14 mouse cellular contexts compared by ENCODE assay signal in genomic region chr14:105164793-105165192, GRCm38 (mm10). TPM values are rescaled to one million over a fixed set of nuclear protein-coding genes. Genes with fewer than 3 reads are reported as not detected.
DNase-seq lines count a peak whose midpoint lies in the region; ATAC-seq and TF ChIP-seq lines count a peak whose summit lies in the region.
"Had no signal": no experiment of that assay in that cellular context is flagged by ENCODE, and none has a peak within 500 bp of the region (broad histone marks: within the 10 kb centered on the region; RNA-seq: fewer than 3 reads in every experiment).

No protein-coding gene starts in this region.

- H3K9me3 ChIP-seq in intestine, postnatal 0 days (ENCODE audit: control insufficient read depth): no peaks in the 10 kb centered on the region
- no peaks in the 10 kb centered on the region for H3K9me3 ChIP-seq in forebrain, embryonic 15.5 days
- H3K9me3 ChIP-seq: embryonic facial prominence, embryonic 13.5 days; liver, embryonic 15.5 days; midbrain, embryonic 15.5 days had no signal

- 39% methylated on average over 4 of the region's 4 CpGs for WGBS in intestine, postnatal 0 days
- 55% methylated on average over 4 of the region's 4 CpGs for WGBS in forebrain, embryonic 15.5 days

- H3K9ac ChIP-seq in intestine, postnatal 0 days (ENCODE audit: low read depth, low read length): no peak overlapping the region
- no peak overlapping the region for H3K9ac ChIP-seq in forebrain, embryonic 15.5 days (replicated peaks)
- H3K9ac ChIP-seq: embryonic facial prominence, embryonic 13.5 days; liver, embryonic 15.5 days; midbrain, embryonic 15.5 days had no signal

- no peaks in the 10 kb centered on the region for H3K36me3 ChIP-seq in intestine, postnatal 0 days (ENCODE audit: control insufficient read depth, insufficient read depth)
- H3K36me3 ChIP-seq in forebrain, embryonic 15.5 days: no peaks in the 10 kb centered on the region
- H3K36me3 ChIP-seq: embryonic facial prominence, embryonic 13.5 days; midbrain, embryonic 15.5 days had no signal

- ATAC-seq in intestine, postnatal 0 days: peak; percentile 69
- ATAC-seq in forebrain, embryonic 15.5 days (replicated peaks): no peak
- ATAC-seq: forebrain, embryonic 14.5 days; midbrain, embryonic 15.5 days had no signal

- peak overlapping the region; percentile 62; the same call in 1 of the 2 replicates for H3K27ac ChIP-seq in intestine, postnatal 0 days (ENCODE audit: low read depth, low read length)
- H3K27ac ChIP-seq in forebrain, embryonic 15.5 days (replicated peaks): no peak overlapping the region
- H3K27ac ChIP-seq: embryonic facial prominence, embryonic 13.5 days; liver, embryonic 15.5 days; midbrain, embryonic 15.5 days had no signal

- H3K4me1 ChIP-seq in intestine, postnatal 0 days (replicated peaks; ENCODE audit: control insufficient read depth, insufficient read depth, low read length): 0 out of 2 replicates have a peak, but pooled peaks cover 6% of the 10 kb centered on the region
- H3K4me1 ChIP-seq in forebrain, embryonic 15.5 days: 0 out of 2 replicates have a peak, but pooled peaks cover 9% of the 10 kb centered on the region

- DNase-seq in heart, adult 8-10 months (ENCODE audit: low spot score): peak; percentile 26
- no peak for DNase-seq in heart, postnatal 4 days
- DNase-seq in thymus, postnatal 0 days (ENCODE audit: low spot score): peak; percentile 49
- DNase-seq in thymus, adult 18-20 months: no peak
- DNase-seq in kidney, postnatal 10 days: no peak
- DNase-seq in adrenal gland, postnatal 10 days: no peak
- DNase-seq: cerebellum, adult 2 months; gastrocnemius, postnatal 14 days had no signal

- H3K4me2 ChIP-seq in intestine, postnatal 0 days (replicated peaks; ENCODE audit: low read depth): no peak overlapping the region
- H3K4me2 ChIP-seq in forebrain, embryonic 15.5 days (replicated peaks): no peak overlapping the region
- H3K4me2 ChIP-seq: embryonic facial prominence, embryonic 13.5 days; liver, embryonic 15.5 days; midbrain, embryonic 15.5 days had no signal

- H3K4me3 ChIP-seq in intestine, postnatal 0 days (ENCODE audit: low read depth, low read length): no peak overlapping the region
- no peak overlapping the region for H3K4me3 ChIP-seq in forebrain, embryonic 15.5 days
- H3K4me3 ChIP-seq: embryonic facial prominence, embryonic 13.5 days; liver, embryonic 15.5 days; midbrain, embryonic 15.5 days had no signal

- no peaks in the 10 kb centered on the region for H3K27me3 ChIP-seq in intestine, postnatal 0 days (replicated peaks; ENCODE audit: control insufficient read depth, insufficient read depth, low read length)
- no peaks in the 10 kb centered on the region for H3K27me3 ChIP-seq in forebrain, embryonic 15.5 days
- H3K27me3 ChIP-seq: embryonic facial prominence, embryonic 13.5 days; liver, embryonic 15.5 days; midbrain, embryonic 15.5 days had no signal

- no peak for TF ChIP-seq CTCF in intestine, postnatal 0 days (IDR thresholded peaks at IDR 0.05; ENCODE audit: low read depth)

RNA-seq across cellular contexts. Expression of gene Rbm26, which starts 12.3 kb away (rescaled TPM):
- total RNA-seq in heart, adult 8-10 months (2022): 10 to 100 TPM; 17.0 to 21.2 (median 17.5) TPM
- 10 to 100 TPM; 35.6 to 38.0 TPM for total RNA-seq in heart, postnatal 4 days (2021)
- polyA plus RNA-seq in thymus, postnatal 0 days (2015; fragmentation: Nextera tagmentation; extraction: Ambion mirVana): 30.9 and 46.4 TPM in 2 replicates
- polyA plus RNA-seq in intestine, postnatal 0 days (2015; fragmentation: Nextera tagmentation; extraction: Ambion mirVana): 14.8 and 19.6 TPM in 2 replicates
- total RNA-seq in adrenal gland, postnatal 10 days (2021): 10 to 100 TPM; 35.4 to 48.2 TPM
- 33.9 and 37.5 TPM in 2 replicates for polyA plus RNA-seq in forebrain, embryonic 15.5 days (2015; fragmentation: Nextera tagmentation; extraction: Ambion mirVana)

Comparison
In these comparisons a context has a peak if more than half of its experiments do, and no peak if none do; other contexts are left out.
1. DNase-seq: peak in heart, adult 8-10 months (single experiment) and thymus, postnatal 0 days (single experiment); none in heart, postnatal 4 days (single experiment), thymus, adult 18-20 months (0 of 2), kidney, postnatal 10 days (single experiment) and adrenal gland, postnatal 10 days (single experiment).